Mouse (Mus musculus) cerebellum, postnatal 36 days (tissue): ENCODE results near the gene Akr1b8.
"Not testable (repeated sequence)": the region's sequence is repeated elsewhere in the genome, so short reads cannot be mapped to it uniquely, and the experiment has no call there.

Experiments
- DNase-seq, 2 experiments: peaks; one replicate each; pipeline ENCODE4 v3.0.0; 2021 to 2022; ENCODE audit warnings: mixed read lengths in 2 of 2

Akr1b8 gene

GRCm38 (mm10) chr6:34406746-34407145, 52.8 kb downstream of the Akr1b8 start:
- no peak for DNase-seq

- DNase-seq, result no peak
Measured at GRCm38 (mm10) chr6:34407403-34407802, 53.5 kb downstream of the Akr1b8 start.

GRCm38 (mm10) chr6:34412023-34412422, 58.1 kb downstream of the Akr1b8 start, which contains the start of gene Akr1b7:
TSS of gene Akr1b7 (plus strand) at chr6:34412334.
- no peak for DNase-seq

GRCm38 (mm10) chr6:34412688-34413087, 58.8 kb downstream of the Akr1b8 start:
- no peak for DNase-seq

GRCm38 (mm10) chr6:34413386-34413785, 59.5 kb downstream of the Akr1b8 start:
- DNase-seq, result not testable (repeated sequence)

GRCm38 (mm10) chr6:34416521-34416920, 62.6 kb downstream of the Akr1b8 start:
- DNase-seq, result no peak
